ENCODE assay signal across 8 mouse cellular contexts in genomic region chr3:98013401-98014281, GRCm38 (mm10). TPM values are rescaled to one million over a fixed set of nuclear protein-coding genes. Genes with fewer than 3 reads are reported as not detected.
DNase-seq lines count a peak whose midpoint lies in the region; ATAC-seq and TF ChIP-seq lines count a peak whose summit lies in the region.

TSS of gene Notch2 (plus strand) at chr3:98013527.

- H3K4me2 ChIP-seq in forebrain, embryonic 15.5 days (replicated peaks) = peak within 1 kb of the TSS; percentile 79
- peak within 1 kb of the TSS; percentile 69 for H3K4me2 ChIP-seq in lung, embryonic 14.5 days

- peak; percentile 95 for DNase-seq in ES-CJ7 (ENCODE audit: low read depth, low spot score)
- peak; percentile 83 for DNase-seq in cerebellum, adult 11 months
- DNase-seq in heart, postnatal 25 days (ENCODE audit: low spot score) = peak; percentile 92
- peak; percentile 88 to 90 for DNase-seq in layer of hippocampus, adult 2 months (ENCODE audit: low spot score in 2 of 2)
- peak; percentile 98 for DNase-seq in lung, embryonic 14.5 days
- peak; percentile 96 for DNase-seq in thymus, adult 2 months

- WGBS in forebrain, embryonic 15.5 days = under 1% methylated on average over 94 of the region's 95 CpGs
- WGBS in lung, embryonic 14.5 days = under 1% methylated on average over 95 of the region's 95 CpGs
- under 1% methylated on average over 95 of the region's 95 CpGs for WGBS in olfactory bulb, adult 2 months
- WGBS in thymus, adult 2 months = under 1% methylated on average over 95 of the region's 95 CpGs

- peak within 1 kb of the TSS; percentile 67 for H3K4me3 ChIP-seq in forebrain, embryonic 15.5 days
- peak within 1 kb of the TSS; percentile 81 for H3K4me3 ChIP-seq in layer of hippocampus, adult 2 months
- peak within 1 kb of the TSS; percentile 87 for H3K4me3 ChIP-seq in lung, embryonic 14.5 days (ENCODE audit: low read depth, low read length)
- peak within 1 kb of the TSS; percentile 82 for H3K4me3 ChIP-seq in olfactory bulb, adult 2 months (ENCODE audit: insufficient read depth, low read depth, low read length)
- peak within 1 kb of the TSS; percentile 70 for H3K4me3 ChIP-seq in thymus, adult 2 months (ENCODE audit: control insufficient read depth, insufficient read depth, low read length)

- peak; percentile 63; the same call in 1 of the 2 replicates for TF ChIP-seq POLR2A in olfactory bulb, adult 2 months (IDR thresholded peaks at IDR 0.05; ENCODE audit: insufficient read depth, low read depth, low read length)
- TF ChIP-seq POLR2A in thymus, adult 2 months (IDR thresholded peaks at IDR 0.05; ENCODE audit: control insufficient read depth, extremely low read depth, insufficient read depth, low read length, poor library complexity) = peak; percentile 95

- H3K27me3 ChIP-seq in forebrain, embryonic 15.5 days = no peaks in the 10 kb centered on the region
- H3K27me3 ChIP-seq in lung, embryonic 14.5 days (ENCODE audit: insufficient read depth, low read length) = no peaks in the 10 kb centered on the region
- no peaks in the 10 kb centered on the region for H3K27me3 ChIP-seq in thymus, adult 2 months (ENCODE audit: control insufficient read depth, insufficient read depth, low read length)

- H3K4me1 ChIP-seq in forebrain, embryonic 15.5 days = peaks cover 41% of the 10 kb centered on the region
- peaks cover 11% of the 10 kb centered on the region for H3K4me1 ChIP-seq in lung, embryonic 14.5 days (ENCODE audit: insufficient read depth)
- peaks cover 9% of the 10 kb centered on the region; the same call in 1 of the 2 replicates for H3K4me1 ChIP-seq in olfactory bulb, adult 2 months (ENCODE audit: control insufficient read depth, insufficient read depth, low read length)
- peaks cover 6% of the 10 kb centered on the region for H3K4me1 ChIP-seq in thymus, adult 2 months (replicated peaks; ENCODE audit: control insufficient read depth, insufficient read depth, low read length)

- intact Hi-C loops in heart, postnatal 25 days (cut with DNase I) = loop anchor here (10.0 kb wide), 2 partner anchors 91 to 249 kb away; no protein-coding TSS in a partner anchor

- H3K27ac ChIP-seq in forebrain, embryonic 15.5 days (replicated peaks) = peak within 1 kb of the TSS; percentile 58
- peak within 1 kb of the TSS; percentile 92 for H3K27ac ChIP-seq in layer of hippocampus, adult 2 months
- peak within 1 kb of the TSS; percentile 95 for H3K27ac ChIP-seq in lung, embryonic 14.5 days (ENCODE audit: low read depth)
- H3K27ac ChIP-seq in olfactory bulb, adult 2 months (ENCODE audit: insufficient read depth, low read depth, low read length) = peak within 1 kb of the TSS; percentile 18; the same call in 1 of the 2 replicates
- H3K27ac ChIP-seq in thymus, adult 2 months (ENCODE audit: control insufficient read depth, insufficient read depth, low read length) = no peak within 1 kb of the TSS

- no peak for TF ChIP-seq CTCF in layer of hippocampus, adult 2 months (conservative IDR thresholded peaks at IDR 0.05)
- no peak for TF ChIP-seq CTCF in lung, embryonic 14.5 days (IDR thresholded peaks at IDR 0.05; ENCODE audit: low read depth)
- no peak for TF ChIP-seq CTCF in olfactory bulb, adult 2 months (IDR thresholded peaks at IDR 0.05; ENCODE audit: insufficient read depth, low read depth, low read length)
- TF ChIP-seq CTCF in thymus, adult 2 months (IDR thresholded peaks at IDR 0.05; ENCODE audit: borderline replicate concordance, control insufficient read depth, extremely low read depth, insufficient read depth, low read length, poor library complexity) = no peak

- H3K36me3 ChIP-seq in forebrain, embryonic 15.5 days = no peaks in the 10 kb centered on the region
- H3K36me3 ChIP-seq in lung, embryonic 14.5 days (ENCODE audit: insufficient read depth) = no peaks in the 10 kb centered on the region
- no peaks in the 10 kb centered on the region for H3K36me3 ChIP-seq in thymus, adult 2 months (ENCODE audit: control insufficient read depth, insufficient read depth, low read length)

- peak within 1 kb of the TSS; percentile 65 for H3K9ac ChIP-seq in forebrain, embryonic 15.5 days (replicated peaks)
- H3K9ac ChIP-seq in lung, embryonic 14.5 days = peak within 1 kb of the TSS; percentile 97

- peak; percentile 88 for ATAC-seq in forebrain, embryonic 15.5 days (replicated peaks)
- ATAC-seq in lung, embryonic 14.5 days (ENCODE audit: insufficient read depth) = peak; percentile 93

- H3K9me3 ChIP-seq in forebrain, embryonic 15.5 days = no peaks in the 10 kb centered on the region
- H3K9me3 ChIP-seq in lung, embryonic 14.5 days (ENCODE audit: low read depth, low read length) = no peaks in the 10 kb centered on the region

RNA-seq across cellular contexts. Expression of gene Notch2, which starts in this region (rescaled TPM):
- 17.8 and 18.9 TPM in 2 replicates for polyA plus RNA-seq in forebrain, embryonic 15.5 days (2015; fragmentation: Nextera tagmentation; extraction: Ambion mirVana)
- total RNA-seq in heart, postnatal 25 days (2021) = 10 to 100 TPM; 19.3 to 19.5 TPM
- total RNA-seq in layer of hippocampus, adult 2 months (2021) = 10 to 100 TPM; 22.2 to 25.5 TPM
- 43.8 and 45.1 TPM in 2 replicates for polyA plus RNA-seq in lung, embryonic 14.5 days (2014; fragmentation: Nextera tagmentation; extraction: Ambion mirVana)
- polyA plus RNA-seq in olfactory bulb, adult 2 months (2012; ENCODE audit: insufficient read depth, insufficient read length, low replicate concordance, missing spikeins) = 43.4 TPM in 1 of 2 replicates, not detected in the other
- 24.9 and 31.5 TPM in 2 replicates for polyA plus RNA-seq in thymus, adult 2 months (2012; rRNA removed)
